Mouse (Mus musculus): ENCODE measurements around the gene B3galt4. TPM values are rescaled to one million over a fixed set of nuclear protein-coding genes. Genes with fewer than 3 reads are reported as not detected.
"Not testable (repeated sequence)": the region's sequence is repeated elsewhere in the genome, so short reads cannot be mapped to it uniquely, and the experiment has no call there.

B3galt4 gene
- polyA plus RNA-seq, 1 experiment from 2014 or later, result 7.2 TPM

- ATAC-seq (ENCODE audit: insufficient number of reproducible peaks, low FRiP score), result no peak
- H3K27ac ChIP-seq (ENCODE audit: poor library complexity, severe bottlenecking), result 0 out of 2 replicates have a peak overlapping the region, but pooled peaks have one; percentile 19
- H3K4me1 ChIP-seq (replicated peaks), result peaks cover 56% of the 10 kb centered on the region
- WGBS, result 35% methylated on average over 5 of the region's 5 CpGs
- H3K36me3 ChIP-seq, result peaks cover 54% of the 10 kb centered on the region
- H3K4me2 ChIP-seq, result peak overlapping the region; percentile 96
- H3K27me3 ChIP-seq (replicated peaks), result no peaks in the 10 kb centered on the region
- H3K4me3 ChIP-seq, result peak overlapping the region; percentile 89
- H3K9me3 ChIP-seq (replicated peaks), result no peaks in the 10 kb centered on the region
- peak overlapping the region; percentile 97 for H3K9ac ChIP-seq
These were observed 2.8 kb upstream of the B3galt4 start for GRCm38 (mm10) chr17:33953961-33954565.

GRCm38 (mm10) chr17:33953310-33953709 is 2.0 kb upstream of the B3galt4 start:
- WGBS, result 75% methylated on average over 3 of the region's 3 CpGs
- ATAC-seq (ENCODE audit: insufficient number of reproducible peaks, low FRiP score), result no peak
- H3K27ac ChIP-seq (ENCODE audit: poor library complexity, severe bottlenecking), result no peak overlapping the region
- H3K4me3 ChIP-seq, result 0 out of 2 replicates have a peak overlapping the region, but pooled peaks have one; percentile 4
- peaks cover 56% of the 10 kb centered on the region for H3K4me1 ChIP-seq (replicated peaks)
- H3K4me2 ChIP-seq, result peak overlapping the region; percentile 91; the same call in 1 of the 2 replicates
- H3K9me3 ChIP-seq (replicated peaks), result no peaks in the 10 kb centered on the region
- peak overlapping the region; percentile 97; the same call in 1 of the 2 replicates for H3K9ac ChIP-seq
- H3K27me3 ChIP-seq (replicated peaks), result no peaks in the 10 kb centered on the region
- H3K36me3 ChIP-seq, result peaks cover 54% of the 10 kb centered on the region

- WGBS, result 84% methylated on average over 4 of the region's 4 CpGs
- Histone ChIP-seq H3K9ac (peak overlapping the region; percentile 51), H3K27me3 (replicated peaks) (no peaks in the 10 kb centered on the region), H3K9me3 (replicated peaks) (no peaks in the 10 kb centered on the region), H3K4me1 (replicated peaks) (peaks cover 56% of the 10 kb centered on the region), H3K4me2 (peak overlapping the region; percentile 91), H3K36me3 (peaks cover 52% of the 10 kb centered on the region), H3K4me3 (no peak overlapping the region), H3K27ac (ENCODE audit: poor library complexity, severe bottlenecking) (no peak overlapping the region)
- no peak for ATAC-seq (ENCODE audit: insufficient number of reproducible peaks, low FRiP score)
These were observed 1.6 kb upstream of the B3galt4 start for GRCm38 (mm10) chr17:33952879-33953278.

GRCm38 (mm10) chr17:33952015-33952414 is 727 bp upstream of the B3galt4 start:
- not testable (repeated sequence) for H3K9me3 ChIP-seq (replicated peaks); ATAC-seq (ENCODE audit: insufficient number of reproducible peaks, low FRiP score); H3K27me3 ChIP-seq (replicated peaks)
- Histone ChIP-seq H3K36me3 (peaks cover 54% of the 10 kb centered on the region), H3K4me3 (peak overlapping the region; percentile 55; the same call in 1 of the 2 replicates), H3K27ac (ENCODE audit: poor library complexity, severe bottlenecking) (peak overlapping the region; percentile 88; the same call in 1 of the 2 replicates), H3K4me1 (replicated peaks) (peaks cover 56% of the 10 kb centered on the region), H3K9ac (peak overlapping the region; percentile 71), H3K4me2 (peak overlapping the region; percentile 91)
- WGBS, result 70% methylated on average over 13 of the region's 13 CpGs

GRCm38 (mm10) chr17:33950131-33950625 is 1.1 kb downstream of the B3galt4 start:
- 74% methylated on average over 10 of the region's 10 CpGs for WGBS
- H3K4me3 ChIP-seq, result peak overlapping the region; percentile 55
- H3K4me2 ChIP-seq, result peak overlapping the region; percentile 91
- no peaks in the 10 kb centered on the region for H3K27me3 ChIP-seq (replicated peaks)
- H3K36me3 ChIP-seq, result peaks cover 67% of the 10 kb centered on the region
- ATAC-seq (ENCODE audit: insufficient number of reproducible peaks, low FRiP score), result no peak
- H3K9me3 ChIP-seq (replicated peaks), result no peaks in the 10 kb centered on the region
- peak overlapping the region; percentile 71 for H3K9ac ChIP-seq
- H3K4me1 ChIP-seq (replicated peaks), result peaks cover 51% of the 10 kb centered on the region
- H3K27ac ChIP-seq (ENCODE audit: poor library complexity, severe bottlenecking), result peak overlapping the region; percentile 88; the same call in 1 of the 2 replicates

GRCm38 (mm10) chr17:33948905-33949537 is 2.3 kb downstream of the B3galt4 start:
- H3K4me3 ChIP-seq, result no peak overlapping the region
- H3K27me3 ChIP-seq (replicated peaks), result no peaks in the 10 kb centered on the region
- H3K36me3 ChIP-seq, result peaks cover 71% of the 10 kb centered on the region

GRCm38 (mm10) chr17:33948090-33948904 is 3.0 kb downstream of the B3galt4 start:
- Histone ChIP-seq H3K9ac (no peak overlapping the region), H3K36me3 (peaks cover 70% of the 10 kb centered on the region), H3K4me2 (no peak overlapping the region), H3K9me3 (replicated peaks) (no peaks in the 10 kb centered on the region), H3K27ac (ENCODE audit: poor library complexity, severe bottlenecking) (no peak overlapping the region), H3K4me1 (replicated peaks) (peaks cover 36% of the 10 kb centered on the region), H3K4me3 (no peak overlapping the region), H3K27me3 (replicated peaks) (no peaks in the 10 kb centered on the region)
- WGBS, result 90% methylated on average over 22 of the region's 22 CpGs
- no peak for ATAC-seq (ENCODE audit: insufficient number of reproducible peaks, low FRiP score)

More at GRCm38 (mm10) chr17:33948905-33949537, 2.3 kb downstream of the B3galt4 start:
- H3K4me2 ChIP-seq, result no peak overlapping the region
- 87% methylated on average over 19 of the region's 19 CpGs for WGBS
- H3K9ac ChIP-seq, result no peak overlapping the region
- H3K4me1 ChIP-seq (replicated peaks), result peaks cover 44% of the 10 kb centered on the region
- H3K27ac ChIP-seq (ENCODE audit: poor library complexity, severe bottlenecking), result no peak overlapping the region
- no peak for ATAC-seq (ENCODE audit: insufficient number of reproducible peaks, low FRiP score)
- H3K9me3 ChIP-seq (replicated peaks), result no peaks in the 10 kb centered on the region

- 86% methylated on average over 10 of the region's 10 CpGs for WGBS
- peaks cover 68% of the 10 kb centered on the region for H3K36me3 ChIP-seq
- H3K4me1 ChIP-seq (replicated peaks), result peaks cover 29% of the 10 kb centered on the region
- H3K9me3 ChIP-seq (replicated peaks), result no peaks in the 10 kb centered on the region
- no peaks in the 10 kb centered on the region for H3K27me3 ChIP-seq (replicated peaks)
- no peak for ATAC-seq (ENCODE audit: insufficient number of reproducible peaks, low FRiP score)
- H3K4me2 ChIP-seq, result no peak overlapping the region
- no peak overlapping the region for H3K9ac ChIP-seq
- no peak overlapping the region for H3K27ac ChIP-seq (ENCODE audit: poor library complexity, severe bottlenecking)
- H3K4me3 ChIP-seq, result no peak overlapping the region
These were observed 3.7 kb downstream of the B3galt4 start for GRCm38 (mm10) chr17:33947430-33948089.

GRCm38 (mm10) chr17:33943454-33943853 is 7.8 kb downstream of the B3galt4 start:
- Histone ChIP-seq H3K4me2 (no peak overlapping the region), H3K4me3 (no peak overlapping the region), H3K27ac (ENCODE audit: poor library complexity, severe bottlenecking) (no peak overlapping the region), H3K36me3 (peaks cover 53% of the 10 kb centered on the region), H3K4me1 (replicated peaks) (peaks cover 19% of the 10 kb centered on the region), H3K9ac (no peak overlapping the region), H3K9me3 (replicated peaks) (no peaks in the 10 kb centered on the region), H3K27me3 (replicated peaks) (no peaks in the 10 kb centered on the region)
- no peak for ATAC-seq (ENCODE audit: insufficient number of reproducible peaks, low FRiP score)
- 95% methylated on average over 15 of the region's 15 CpGs for WGBS

- peak overlapping the region; percentile 82 for H3K4me3 ChIP-seq
- ATAC-seq (ENCODE audit: insufficient number of reproducible peaks, low FRiP score), result no peak
- H3K27ac ChIP-seq (ENCODE audit: poor library complexity, severe bottlenecking), result no peak overlapping the region
- H3K9ac ChIP-seq, result peak overlapping the region; percentile 93
- peaks cover 19% of the 10 kb centered on the region for H3K4me1 ChIP-seq (replicated peaks)
- 47% methylated on average over 19 of the region's 19 CpGs for WGBS
- H3K9me3 ChIP-seq (replicated peaks), result no peaks in the 10 kb centered on the region
- H3K27me3 ChIP-seq (replicated peaks), result no peaks in the 10 kb centered on the region
- peaks cover 61% of the 10 kb centered on the region for H3K36me3 ChIP-seq
- peak overlapping the region; percentile 92 for H3K4me2 ChIP-seq
These were observed 9.9 kb downstream of the B3galt4 start for GRCm38 (mm10) chr17:33941381-33941780.
